Mouse (Mus musculus) olfactory bulb, adult 2 months (tissue): ENCODE measurements at regions not wholly inside any gene's neighbourhood (a gene's known extent, or its start where the extent isn't known, plus 50 kb on each side); places are given as distances from the start of the nearest gene placed in this dataset.

ENCODE experiments used
- CTCF ChIP-seq: fragments of 200-500 bp; IDR thresholded peaks from 2 replicates; pipeline ENCODE4 v1.5.1; 2012; ENCODE audit warnings: low read depth, mild to moderate bottlenecking, low read length, moderate library complexity; ENCODE audit not compliant: insufficient read depth
- POLR2A ChIP-seq: fragments of 200-500 bp; IDR thresholded peaks from 2 replicates; pipeline ENCODE4 v1.6.1; 2012; ENCODE audit warnings: mild to moderate bottlenecking, low read depth, low read length, moderate library complexity; ENCODE audit not compliant: insufficient read depth

GRCm38 (mm10) chr1:187452189-187452588 lies 156.4 kb upstream of the Esrrg start:
- TF ChIP-seq CTCF = no peak
- no peak for TF ChIP-seq POLR2A
